Mouse (Mus musculus): ENCODE data around the gene Map1b. TPM values are rescaled to one million over a fixed set of nuclear protein-coding genes. Genes with fewer than 3 reads are reported as not detected.

Gene Map1b
- polyA plus RNA-seq, 1 experiment from 2014 or later: 48.2 TPM

- 92% methylated on average over 7 of the region's 7 CpGs for WGBS
- Histone ChIP-seq H3K36me3 (ENCODE audit: insufficient read depth, low read length) (no peaks in the 10 kb centered on the region), H3K27ac (ENCODE audit: low read length) (no peak overlapping the region), H3K4me1 (ENCODE audit: insufficient read depth, low read length) (peaks cover 5% of the 10 kb centered on the region; the same call in 1 of the 2 replicates), H3K4me3 (ENCODE audit: low read length) (no peak overlapping the region), H3K27me3 (ENCODE audit: insufficient read depth, low read length) (no peaks in the 10 kb centered on the region), H3K4me2 (replicated peaks; ENCODE audit: low read depth, low read length) (no peak overlapping the region), H3K9me3 (ENCODE audit: low read length) (no peaks in the 10 kb centered on the region), H3K9ac (replicated peaks; ENCODE audit: low read length) (no peak overlapping the region)
- no peak for ATAC-seq (ENCODE audit: low FRiP score, low TSS enrichment)
Observed at GRCm38 (mm10) chr13:99454977-99455376, 61.4 kb downstream of the Map1b start.

- no peak for ATAC-seq (ENCODE audit: low FRiP score, low TSS enrichment)
- H3K4me1 ChIP-seq (ENCODE audit: insufficient read depth, low read length): peaks cover 5% of the 10 kb centered on the region; the same call in 1 of the 2 replicates
- 82% methylated on average over 3 of the region's 3 CpGs for WGBS
- H3K27me3 ChIP-seq (ENCODE audit: insufficient read depth, low read length): no peaks in the 10 kb centered on the region
- H3K9ac ChIP-seq (replicated peaks; ENCODE audit: low read length): no peak overlapping the region
- no peak overlapping the region for H3K4me3 ChIP-seq (ENCODE audit: low read length)
- no peak overlapping the region for H3K27ac ChIP-seq (ENCODE audit: low read length)
- no peak overlapping the region for H3K4me2 ChIP-seq (replicated peaks; ENCODE audit: low read depth, low read length)
- H3K9me3 ChIP-seq (ENCODE audit: low read length): no peaks in the 10 kb centered on the region
- no peaks in the 10 kb centered on the region for H3K36me3 ChIP-seq (ENCODE audit: insufficient read depth, low read length)
Observed at GRCm38 (mm10) chr13:99452444-99452843, 63.9 kb downstream of the Map1b start.

- peaks cover 5% of the 10 kb centered on the region; the same call in 1 of the 2 replicates for H3K4me1 ChIP-seq (ENCODE audit: insufficient read depth, low read length)
- no peak for ATAC-seq (ENCODE audit: low FRiP score, low TSS enrichment)
- H3K36me3 ChIP-seq (ENCODE audit: insufficient read depth, low read length): no peaks in the 10 kb centered on the region
- H3K9me3 ChIP-seq (ENCODE audit: low read length): no peaks in the 10 kb centered on the region
- H3K27me3 ChIP-seq (ENCODE audit: insufficient read depth, low read length): no peaks in the 10 kb centered on the region
- no peak overlapping the region for H3K4me2 ChIP-seq (replicated peaks; ENCODE audit: low read depth, low read length)
- H3K27ac ChIP-seq (ENCODE audit: low read length): no peak overlapping the region
- H3K4me3 ChIP-seq (ENCODE audit: low read length): no peak overlapping the region
- no peak overlapping the region for H3K9ac ChIP-seq (replicated peaks; ENCODE audit: low read length)
- WGBS: 67% methylated on average over 5 of the region's 5 CpGs
Observed at GRCm38 (mm10) chr13:99451276-99451675, 65.1 kb downstream of the Map1b start.

GRCm38 (mm10) chr13:99450766-99451165 lies 65.6 kb downstream of the Map1b start:
- no peak overlapping the region for H3K9ac ChIP-seq (replicated peaks; ENCODE audit: low read length)

GRCm38 (mm10) chr13:99449547-99449946 lies 66.8 kb downstream of the Map1b start:
- no peak overlapping the region for H3K9ac ChIP-seq (replicated peaks; ENCODE audit: low read length)
- 82% methylated on average over 4 of the region's 4 CpGs for WGBS
- H3K4me1 ChIP-seq (ENCODE audit: insufficient read depth, low read length): peaks cover 11% of the 10 kb centered on the region
- no peak overlapping the region for H3K4me2 ChIP-seq (replicated peaks; ENCODE audit: low read depth, low read length)
- H3K27ac ChIP-seq (ENCODE audit: low read length): no peak overlapping the region
- no peaks in the 10 kb centered on the region for H3K9me3 ChIP-seq (ENCODE audit: low read length)
- no peaks in the 10 kb centered on the region for H3K36me3 ChIP-seq (ENCODE audit: insufficient read depth, low read length)
- no peak for ATAC-seq (ENCODE audit: low FRiP score, low TSS enrichment)
- no peaks in the 10 kb centered on the region for H3K27me3 ChIP-seq (ENCODE audit: insufficient read depth, low read length)
- no peak overlapping the region for H3K4me3 ChIP-seq (ENCODE audit: low read length)

More at GRCm38 (mm10) chr13:99450766-99451165, 65.6 kb downstream of the Map1b start:
- H3K4me2 ChIP-seq (replicated peaks; ENCODE audit: low read depth, low read length): no peak overlapping the region
- H3K27me3 ChIP-seq (ENCODE audit: insufficient read depth, low read length): no peaks in the 10 kb centered on the region
- H3K9me3 ChIP-seq (ENCODE audit: low read length): no peaks in the 10 kb centered on the region
- peaks cover 5% of the 10 kb centered on the region; the same call in 1 of the 2 replicates for H3K4me1 ChIP-seq (ENCODE audit: insufficient read depth, low read length)
- WGBS: 38% methylated on average over 7 of the region's 7 CpGs
- ATAC-seq (ENCODE audit: low FRiP score, low TSS enrichment): peak; percentile 19; the same call in 1 of the 2 replicates
- no peaks in the 10 kb centered on the region for H3K36me3 ChIP-seq (ENCODE audit: insufficient read depth, low read length)
- no peak overlapping the region for H3K4me3 ChIP-seq (ENCODE audit: low read length)
- no peak overlapping the region for H3K27ac ChIP-seq (ENCODE audit: low read length)

GRCm38 (mm10) chr13:99448278-99448677 lies 68.1 kb downstream of the Map1b start:
- Histone ChIP-seq H3K4me3 (ENCODE audit: low read length) (no peak overlapping the region), H3K9me3 (ENCODE audit: low read length) (no peaks in the 10 kb centered on the region), H3K4me2 (replicated peaks; ENCODE audit: low read depth, low read length) (no peak overlapping the region), H3K27ac (ENCODE audit: low read length) (no peak overlapping the region), H3K4me1 (ENCODE audit: insufficient read depth, low read length) (peaks cover 16% of the 10 kb centered on the region), H3K27me3 (ENCODE audit: insufficient read depth, low read length) (no peaks in the 10 kb centered on the region), H3K36me3 (ENCODE audit: insufficient read depth, low read length) (no peaks in the 10 kb centered on the region), H3K9ac (replicated peaks; ENCODE audit: low read length) (no peak overlapping the region)
- WGBS: 69% methylated on average over 4 of the region's 4 CpGs
- ATAC-seq (ENCODE audit: low FRiP score, low TSS enrichment): no peak

- 63% methylated on average over 11 of the region's 11 CpGs for WGBS
- no peaks in the 10 kb centered on the region for H3K27me3 ChIP-seq (ENCODE audit: insufficient read depth, low read length)
- no peak overlapping the region for H3K4me2 ChIP-seq (replicated peaks; ENCODE audit: low read depth, low read length)
- peaks cover 16% of the 10 kb centered on the region for H3K4me1 ChIP-seq (ENCODE audit: insufficient read depth, low read length)
- no peak for ATAC-seq (ENCODE audit: low FRiP score, low TSS enrichment)
- H3K4me3 ChIP-seq (ENCODE audit: low read length): no peak overlapping the region
- no peaks in the 10 kb centered on the region for H3K36me3 ChIP-seq (ENCODE audit: insufficient read depth, low read length)
- no peak overlapping the region for H3K9ac ChIP-seq (replicated peaks; ENCODE audit: low read length)
- H3K27ac ChIP-seq (ENCODE audit: low read length): no peak overlapping the region
- H3K9me3 ChIP-seq (ENCODE audit: low read length): no peaks in the 10 kb centered on the region
Observed at GRCm38 (mm10) chr13:99447403-99448199, 68.7 kb downstream of the Map1b start.

GRCm38 (mm10) chr13:99447002-99447401 lies 69.3 kb downstream of the Map1b start:
- Histone ChIP-seq H3K4me2 (replicated peaks; ENCODE audit: low read depth, low read length) (no peak overlapping the region), H3K27me3 (ENCODE audit: insufficient read depth, low read length) (no peaks in the 10 kb centered on the region), H3K27ac (ENCODE audit: low read length) (no peak overlapping the region), H3K9ac (replicated peaks; ENCODE audit: low read length) (no peak overlapping the region), H3K4me3 (ENCODE audit: low read length) (no peak overlapping the region), H3K36me3 (ENCODE audit: insufficient read depth, low read length) (no peaks in the 10 kb centered on the region), H3K9me3 (ENCODE audit: low read length) (no peaks in the 10 kb centered on the region), H3K4me1 (ENCODE audit: insufficient read depth, low read length) (peaks cover 16% of the 10 kb centered on the region)
- WGBS: 88% methylated on average over 7 of the region's 7 CpGs
- no peak for ATAC-seq (ENCODE audit: low FRiP score, low TSS enrichment)

GRCm38 (mm10) chr13:99444880-99445279 lies 71.5 kb downstream of the Map1b start:
- peak; percentile 69 for ATAC-seq (ENCODE audit: low FRiP score, low TSS enrichment)
- no peak overlapping the region for H3K9ac ChIP-seq (replicated peaks; ENCODE audit: low read length)
- 0 out of 2 replicates have a peak overlapping the region, but pooled peaks have one; percentile 0 for H3K27ac ChIP-seq (ENCODE audit: low read length)
- no peak overlapping the region for H3K4me3 ChIP-seq (ENCODE audit: low read length)
- H3K36me3 ChIP-seq (ENCODE audit: insufficient read depth, low read length): 0 out of 2 replicates have a peak, but pooled peaks cover 5% of the 10 kb centered on the region
- WGBS: 1% methylated on average over 6 of the region's 6 CpGs
- H3K4me2 ChIP-seq (replicated peaks; ENCODE audit: low read depth, low read length): peak overlapping the region; percentile 19
- H3K27me3 ChIP-seq (ENCODE audit: insufficient read depth, low read length): no peaks in the 10 kb centered on the region
- H3K9me3 ChIP-seq (ENCODE audit: low read length): no peaks in the 10 kb centered on the region
- H3K4me1 ChIP-seq (ENCODE audit: insufficient read depth, low read length): peaks cover 11% of the 10 kb centered on the region

GRCm38 (mm10) chr13:99444431-99444871 lies 71.9 kb downstream of the Map1b start:
- 17% methylated on average over 10 of the region's 10 CpGs for WGBS
- Histone ChIP-seq H3K4me2 (replicated peaks; ENCODE audit: low read depth, low read length) (peak overlapping the region; percentile 19), H3K27me3 (ENCODE audit: insufficient read depth, low read length) (no peaks in the 10 kb centered on the region), H3K4me1 (ENCODE audit: insufficient read depth, low read length) (peaks cover 11% of the 10 kb centered on the region), H3K4me3 (ENCODE audit: low read length) (no peak overlapping the region), H3K27ac (ENCODE audit: low read length) (no peak overlapping the region), H3K36me3 (ENCODE audit: insufficient read depth, low read length) (0 out of 2 replicates have a peak, but pooled peaks cover 5% of the 10 kb centered on the region), H3K9ac (replicated peaks; ENCODE audit: low read length) (no peak overlapping the region), H3K9me3 (ENCODE audit: low read length) (no peaks in the 10 kb centered on the region)
- no peak for ATAC-seq (ENCODE audit: low FRiP score, low TSS enrichment)
